Mouse (Mus musculus) neural tube, embryonic 14.5 days (tissue): ENCODE results near the gene Fam186b. TPM values are rescaled to one million over a fixed set of nuclear protein-coding genes. Genes with fewer than 3 reads are reported as not detected.
A peak's percentile ranks its signal among the peaks of the same experiment; 100 is the strongest.
"Not testable (repeated sequence)": the region's sequence is repeated elsewhere in the genome, so short reads cannot be mapped to it uniquely, and the experiment has no call there.

Experiments used
- ATAC-seq: fragments of 200-750 bp; cut with Nextera tagmentation; 2 replicates; pipeline ENCODE4 v1.8.0; 2017; ENCODE audit warnings: low read depth, mild to moderate bottlenecking, moderate TSS enrichment, moderate library complexity
- H3K27ac ChIP-seq: fragments of 300-500 bp; sonication (generic); 2 replicates; pipeline ENCODE4 v1.5.1; 2014; ENCODE audit warnings: low read depth, mild to moderate bottlenecking, control low read depth, low read length, moderate library complexity, mixed read lengths
- H3K27me3 ChIP-seq: fragments of 300-500 bp; sonication (generic); 2 replicates; pipeline ENCODE4 v1.6.1; 2014; ENCODE audit warnings: low read length; ENCODE audit not compliant: control insufficient read depth, insufficient read depth
- H3K36me3 ChIP-seq: fragments of 300-500 bp; sonication (generic); 2 replicates; pipeline ENCODE4 v1.6.1; 2014; ENCODE audit warnings: low read length, mixed read lengths; ENCODE audit not compliant: control insufficient read depth, insufficient read depth
- H3K4me1 ChIP-seq: fragments of 300-500 bp; sonication (generic); 2 replicates; pipeline ENCODE4 v1.6.1; 2014; ENCODE audit warnings: low read length; ENCODE audit not compliant: control insufficient read depth, insufficient read depth
- H3K4me2 ChIP-seq: fragments of 300-500 bp; sonication (generic); 2 replicates; pipeline ENCODE4 v1.6.1; 2014; ENCODE audit warnings: mild to moderate bottlenecking, low read depth, low read length, control low read depth
- H3K4me3 ChIP-seq: fragments of 300-500 bp; sonication (generic); 2 replicates; pipeline ENCODE4 v1.5.1; 2014; ENCODE audit warnings: low read depth, low read length, control low read depth, mixed read lengths
- H3K9ac ChIP-seq: fragments of 300-500 bp; sonication (generic); replicated peaks from 2 replicates; pipeline ENCODE4 v1.6.1; 2014; ENCODE audit warnings: low read depth, mild to moderate bottlenecking, control low read depth, low read length, mixed read lengths
- H3K9me3 ChIP-seq: fragments of 300-500 bp; sonication (generic); 2 replicates; pipeline ENCODE4 v1.6.1; 2016; ENCODE audit warnings: low read length; ENCODE audit not compliant: control insufficient read depth
- WGBS: fragments of 180-500 bp; shearing (Covaris S2); extraction: QIAGEN DNeasy Blood & Tissue Kit; methylation state at CpG from one replicate; pipeline ENCODE4 v1.1.7; 2014; 5-methylcytosine and 5-hydroxymethylcytosine counted together
- polyA plus RNA-seq: library from polyadenylated mRNA; unstranded; fragments of >200 nt; fragmentation: Nextera tagmentation; extraction: Ambion mirVana; gene quantifications from 2 replicates; pipeline ENCODE4 v1.2.1, GENCODE M21; 2014

Fam186b gene
- polyA plus RNA-seq, 1 experiment from 2014 or later = 0.66 TPM

DNA sequence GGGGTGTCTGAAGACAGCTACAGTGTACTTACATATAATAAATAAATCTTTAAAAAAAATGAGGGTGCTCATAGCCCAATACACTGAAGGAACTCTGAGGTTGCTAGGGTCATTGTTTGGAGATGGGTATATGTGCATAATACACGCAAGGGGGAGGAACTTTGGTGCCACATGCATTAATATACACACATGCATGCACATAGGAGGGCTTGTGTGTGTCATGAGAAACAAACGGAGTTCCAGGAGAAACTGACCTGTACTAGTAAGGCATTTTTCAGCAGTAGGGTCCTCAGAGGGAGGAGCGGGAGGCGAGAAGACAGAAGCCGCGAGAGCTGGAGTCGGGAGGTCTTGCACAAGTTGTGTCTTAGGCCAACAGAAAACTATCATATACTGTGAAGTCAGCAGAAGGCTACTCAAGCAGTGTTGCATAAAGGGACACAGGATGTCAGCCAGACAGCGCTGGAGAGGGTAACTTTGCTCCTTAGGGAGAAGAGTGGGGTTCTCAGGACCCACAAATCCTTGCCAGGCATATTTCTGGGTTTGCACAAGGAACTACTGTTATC is 36.4 kb downstream of the Fam186b start:
- WGBS = 70% methylated on average over 8 of the region's 8 CpGs
- H3K4me1 ChIP-seq = no peaks in the 10 kb centered on the region

DNA sequence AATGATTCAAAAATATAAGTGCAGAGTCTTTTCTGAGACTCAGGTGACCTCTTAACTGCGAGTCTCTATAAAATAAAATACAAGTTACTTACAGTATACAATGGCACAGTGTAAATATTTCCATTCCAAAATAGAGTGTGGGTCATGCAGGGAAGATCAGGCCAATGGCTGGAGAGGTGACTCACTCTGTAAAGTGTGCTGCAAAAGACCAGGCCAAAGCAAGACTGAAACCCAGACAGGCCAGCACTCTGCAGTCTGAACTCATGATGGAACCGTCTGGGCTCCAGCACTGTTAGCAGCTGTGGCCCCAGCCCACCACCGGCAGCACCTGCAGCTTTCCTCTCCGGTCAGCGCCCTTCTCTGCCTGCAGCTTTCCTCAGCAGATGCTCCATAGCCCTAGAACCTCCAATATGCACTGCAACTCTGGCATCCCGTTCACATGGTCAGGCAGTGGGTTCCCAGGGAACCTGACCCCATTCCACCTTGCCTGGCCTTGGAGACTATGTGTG is 40.4 kb downstream of the Fam186b start:
- H3K4me2 ChIP-seq = no peak overlapping the region
- no peaks in the 10 kb centered on the region for H3K9me3 ChIP-seq
- no peak overlapping the region for H3K9ac ChIP-seq
- H3K4me3 ChIP-seq = no peak overlapping the region
- H3K27ac ChIP-seq = no peak overlapping the region
- ATAC-seq = no peak
- no peaks in the 10 kb centered on the region for H3K36me3 ChIP-seq
- H3K27me3 ChIP-seq = no peaks in the 10 kb centered on the region
- H3K4me1 ChIP-seq = peaks cover 4% of the 10 kb centered on the region; the same call in 1 of the 2 replicates
- WGBS = 86% methylated on average over 6 of the region's 6 CpGs

More for the DNA sequence above, 36.4 kb downstream of the Fam186b start:
- Histone ChIP-seq H3K9me3 (no peaks in the 10 kb centered on the region), H3K27ac (no peak overlapping the region), H3K36me3 (no peaks in the 10 kb centered on the region), H3K9ac (no peak overlapping the region), H3K27me3 (no peaks in the 10 kb centered on the region), H3K4me3 (no peak overlapping the region; the same call in 1 of the 2 replicates), H3K4me2 (peak overlapping the region; percentile 23; the same call in 1 of the 2 replicates)
- ATAC-seq = peak; percentile 50; the same call in 1 of the 2 replicates

DNA sequence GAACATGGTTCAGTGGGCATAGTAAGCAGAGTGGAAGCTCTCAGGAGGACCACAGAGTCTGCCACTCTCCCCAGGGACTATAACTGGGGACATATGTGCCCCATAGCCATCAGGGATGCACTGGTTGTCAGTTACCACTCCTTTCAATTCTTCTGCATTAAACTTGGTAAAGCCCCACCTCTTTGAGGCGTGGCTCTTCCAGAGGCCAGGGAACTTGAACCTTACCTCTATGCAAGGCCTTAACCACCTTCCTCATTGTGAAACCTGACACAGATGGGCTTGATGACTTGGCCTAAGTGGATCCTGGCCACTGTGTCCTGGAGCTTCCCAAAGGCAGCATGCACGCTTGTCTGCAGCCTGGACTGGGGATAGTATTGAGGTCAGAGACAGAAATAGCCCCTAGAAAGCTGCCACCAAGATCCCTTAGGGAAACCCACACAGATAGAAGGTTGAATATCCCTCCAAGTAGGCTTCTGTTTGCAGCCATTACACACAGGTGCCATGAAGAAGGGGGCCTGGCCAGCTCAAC is 41.1 kb downstream of the Fam186b start:
- Histone ChIP-seq H3K9me3 (no peaks in the 10 kb centered on the region), H3K27ac (no peak overlapping the region), H3K4me1 (peaks cover 4% of the 10 kb centered on the region; the same call in 1 of the 2 replicates), H3K4me2 (no peak overlapping the region), H3K36me3 (no peaks in the 10 kb centered on the region), H3K9ac (no peak overlapping the region), H3K27me3 (no peaks in the 10 kb centered on the region), H3K4me3 (no peak overlapping the region)
- WGBS = 92% methylated on average over 2 of the region's 2 CpGs
- ATAC-seq = no peak

DNA sequence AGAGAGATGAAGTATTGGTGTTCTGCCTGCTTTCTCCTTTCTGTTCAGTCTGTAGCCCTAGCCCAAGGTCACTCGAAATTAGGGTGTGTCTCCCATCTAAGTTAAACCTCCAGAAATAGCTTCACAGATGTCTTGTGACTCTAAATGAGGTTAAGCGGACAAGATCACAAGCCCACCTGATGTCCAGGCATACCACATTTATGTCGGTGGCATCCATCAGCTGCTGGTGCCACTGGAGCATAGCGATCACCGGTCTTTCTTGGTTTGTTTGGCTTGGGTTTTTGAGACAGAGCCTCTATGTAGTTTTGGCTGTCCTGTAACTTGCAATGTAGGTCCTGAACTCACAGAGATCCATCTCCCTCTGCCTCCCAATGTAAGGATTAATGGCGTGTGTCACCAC is 41.9 kb downstream of the Fam186b start:
- H3K4me2 ChIP-seq = no peak overlapping the region
- no peak for ATAC-seq
- WGBS = 97% methylated on average over 6 of the region's 6 CpGs

DNA sequence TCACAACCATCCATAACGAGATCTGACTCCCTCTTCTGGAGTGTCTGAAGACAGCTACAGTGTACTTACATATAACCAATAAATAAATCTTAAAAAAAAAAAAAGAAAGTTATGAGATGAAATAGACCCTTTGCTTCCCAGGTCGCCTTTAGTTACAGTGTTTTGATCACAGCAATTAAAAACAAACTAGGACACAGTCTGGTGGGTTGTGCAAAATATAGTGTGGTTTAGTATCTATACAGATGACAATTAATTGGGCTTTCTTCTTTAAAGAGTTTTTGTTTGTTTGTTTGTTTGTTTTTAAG is 42.6 kb downstream of the Fam186b start:
- WGBS = 39% methylated on average over 2 of the region's 2 CpGs
- H3K4me3 ChIP-seq = not testable (repeated sequence)

More for the DNA sequence above, 41.9 kb downstream of the Fam186b start:
- Histone ChIP-seq H3K9ac (no peak overlapping the region), H3K4me1 (peaks cover 4% of the 10 kb centered on the region; the same call in 1 of the 2 replicates), H3K27ac (no peak overlapping the region), H3K4me3 (no peak overlapping the region), H3K9me3 (no peaks in the 10 kb centered on the region), H3K36me3 (no peaks in the 10 kb centered on the region), H3K27me3 (no peaks in the 10 kb centered on the region)

DNA sequence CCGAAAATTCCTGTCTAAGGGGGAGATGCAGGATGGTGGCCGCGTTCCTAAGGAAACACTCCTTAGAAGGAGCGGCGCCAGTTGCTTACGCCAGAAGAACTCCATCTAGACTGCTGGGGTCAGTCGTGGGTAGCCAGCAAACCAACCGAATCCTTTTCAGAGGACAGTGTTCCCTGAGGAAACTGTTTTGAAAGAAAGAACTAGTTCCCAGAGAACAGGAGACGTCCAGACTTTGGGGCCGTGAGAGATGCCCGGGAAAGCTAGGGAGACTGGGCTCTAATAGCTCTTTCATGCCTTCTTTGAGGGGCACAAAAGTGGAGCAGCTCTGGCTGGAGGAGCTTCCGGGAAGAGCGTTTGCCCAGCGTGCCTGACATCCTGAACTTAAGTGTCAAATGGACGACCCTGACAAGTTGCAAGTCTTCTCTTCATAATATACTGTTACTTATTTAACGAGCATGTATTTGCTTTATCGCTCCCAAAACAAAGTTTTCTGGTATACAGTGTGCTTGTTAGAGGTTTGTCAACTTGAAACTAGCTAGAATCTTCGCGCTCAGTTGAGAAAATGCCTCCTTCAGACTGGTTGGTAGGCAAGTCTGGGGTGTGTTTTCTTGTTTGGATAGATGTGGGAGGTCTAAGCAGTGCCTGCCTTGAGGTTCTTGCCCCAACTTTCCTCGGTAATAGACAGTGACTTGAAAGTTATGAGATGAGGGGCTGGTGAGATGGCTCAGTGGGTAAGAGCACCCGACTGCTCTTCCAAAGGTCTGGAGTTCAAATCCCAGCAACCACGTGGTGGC is 43.1 kb downstream of the Fam186b start:
- ATAC-seq = peak; percentile 36; the same call in 1 of the 2 replicates
- H3K36me3 ChIP-seq = 0 out of 2 replicates have a peak, but pooled peaks cover 9% of the 10 kb centered on the region
- no peaks in the 10 kb centered on the region for H3K9me3 ChIP-seq
- peak overlapping the region; percentile 48 for H3K4me3 ChIP-seq
- peak overlapping the region; percentile 85 for H3K27ac ChIP-seq
- 4% methylated on average over 22 of the region's 22 CpGs for WGBS
- H3K9ac ChIP-seq = peak overlapping the region; percentile 59
- peak overlapping the region; percentile 60 for H3K4me2 ChIP-seq
- peaks cover 4% of the 10 kb centered on the region; the same call in 1 of the 2 replicates for H3K4me1 ChIP-seq
- H3K27me3 ChIP-seq = no peaks in the 10 kb centered on the region

More for the DNA sequence above, 42.6 kb downstream of the Fam186b start:
- not testable (repeated sequence) for H3K27me3 ChIP-seq, ATAC-seq, H3K9me3 ChIP-seq, H3K4me1 ChIP-seq, H3K36me3 ChIP-seq, H3K27ac ChIP-seq, H3K9ac ChIP-seq
- H3K4me2 ChIP-seq = peak overlapping the region; percentile 60; the same call in 1 of the 2 replicates

DNA sequence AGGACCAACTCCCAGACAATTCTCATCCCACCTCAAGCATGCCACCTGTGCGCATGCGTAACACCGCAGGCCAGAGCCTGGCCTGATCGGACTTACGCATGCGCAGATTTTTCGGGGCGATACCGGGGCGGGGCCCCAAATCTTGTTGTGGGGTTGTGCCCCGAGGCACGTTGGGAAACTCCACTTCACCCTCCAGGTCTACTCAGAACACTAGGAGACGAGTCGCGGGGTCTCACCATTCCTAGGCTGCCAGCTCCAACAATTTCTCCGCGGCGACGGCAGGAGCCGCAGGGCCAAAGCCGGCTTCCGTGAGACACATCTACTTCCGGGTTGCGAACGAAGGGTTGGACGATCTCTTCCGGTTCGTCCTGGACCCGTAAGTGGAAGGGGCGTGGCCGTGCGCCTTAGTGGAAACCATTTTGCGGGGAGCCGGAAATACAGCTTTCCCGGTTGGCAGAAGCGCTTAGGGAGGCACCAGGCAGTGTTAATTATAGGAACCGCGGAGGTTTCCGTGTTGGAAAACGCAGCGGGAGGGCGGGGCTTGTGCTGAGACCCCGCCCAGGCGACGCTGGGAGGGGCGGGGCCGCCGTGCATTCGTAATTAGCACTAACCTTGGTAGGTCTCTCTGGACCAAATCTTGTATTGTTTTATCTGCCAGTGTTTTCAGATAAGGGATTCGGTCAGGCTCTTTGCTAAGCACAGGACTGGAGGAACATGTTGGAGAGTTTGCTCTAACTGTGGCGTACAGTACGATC is 43.9 kb downstream of the Fam186b start, which contains the start of gene Mcrs1:
Gene Mcrs1 (minus strand): TSS at position 336 of the 755 bp plus-strand sequence.
- 1% methylated on average over 52 of the region's 52 CpGs for WGBS

DNA sequence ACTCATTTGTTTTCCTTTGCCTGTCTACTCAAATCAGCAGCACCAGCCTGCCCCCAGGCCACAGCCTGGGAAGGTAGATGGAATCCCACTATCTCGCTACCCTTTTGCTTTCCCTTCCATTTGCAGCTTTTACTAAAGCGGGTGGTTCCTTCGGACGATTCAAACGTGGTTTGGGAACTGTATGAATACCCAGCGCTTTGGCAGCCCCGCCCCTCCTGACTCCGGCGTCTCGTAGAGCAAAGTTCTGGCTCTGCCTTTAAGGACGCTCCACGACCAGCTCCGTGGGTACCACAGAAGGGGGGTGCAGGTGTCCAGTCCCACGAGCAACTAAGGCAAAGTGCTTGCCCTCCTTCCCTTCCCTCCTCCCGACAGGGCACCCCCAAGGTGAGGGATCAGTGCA is 44.6 kb downstream of the Fam186b start:
- H3K9me3 ChIP-seq, H3K27me3 ChIP-seq, H3K27ac ChIP-seq, ATAC-seq, H3K4me1 ChIP-seq: not testable (repeated sequence)
- peaks cover 20% of the 10 kb centered on the region for H3K36me3 ChIP-seq
- H3K4me2 ChIP-seq = peak overlapping the region; percentile 60
- 1% methylated on average over 13 of the region's 15 CpGs for WGBS
- H3K4me3 ChIP-seq = peak overlapping the region; percentile 48
- peak overlapping the region; percentile 37; the same call in 1 of the 2 replicates for H3K9ac ChIP-seq

More for the DNA sequence above, 43.9 kb downstream of the Fam186b start, which contains the start of gene Mcrs1:
- ATAC-seq = peak; percentile 94
- H3K27ac ChIP-seq = peak within 1 kb of the TSS; percentile 85
- peaks cover 15% of the 10 kb centered on the region; the same call in 1 of the 2 replicates for H3K36me3 ChIP-seq
- H3K4me1 ChIP-seq = peaks cover 4% of the 10 kb centered on the region; the same call in 1 of the 2 replicates
- H3K9me3 ChIP-seq = no peaks in the 10 kb centered on the region
- H3K27me3 ChIP-seq = no peaks in the 10 kb centered on the region
- peak within 1 kb of the TSS; percentile 59 for H3K9ac ChIP-seq
- H3K4me3 ChIP-seq = peak within 1 kb of the TSS; percentile 48
- H3K4me2 ChIP-seq = peak within 1 kb of the TSS; percentile 60
